Mouse (Mus musculus) megakaryocyte progenitor cell, adult 5-6 weeks (primary cell): ENCODE data around the gene Ano6. TPM values are rescaled to one million over a fixed set of nuclear protein-coding genes. Genes with fewer than 3 reads are reported as not detected.
A peak's percentile ranks its signal among the peaks of the same experiment; 100 is the strongest.

Experiments used
- ATAC-seq: replicated peaks from 2 replicates; pipeline ENCODE4 v1.8.0; 2016; ENCODE audit warnings: mild to moderate bottlenecking, moderate TSS enrichment, inconsistent platforms; ENCODE audit not compliant: poor library complexity
- total RNA-seq, 2 experiments: library from RNA; stranded (forward) in 1 of 2; stranded (reverse) in 1 of 2; fragments of 157-497, 149-512 nt in 1 of 2; fragments of 200-1000 nt in 1 of 2; gene quantifications; 2 replicates each; pipeline versions ENCODE4 v1.2.3 to v1.2.4; 2015 to 2017

Ano6 gene
- total RNA-seq, 2 experiments from 2014 or later = 22.7 to 23.0 TPM

- 0 out of 2 replicates have a peak, but pooled peaks have one; percentile 17 for ATAC-seq
Observed at GRCm38 (mm10) chr15:95920047-95920446, 129.4 kb downstream of the Ano6 start.

DNA sequence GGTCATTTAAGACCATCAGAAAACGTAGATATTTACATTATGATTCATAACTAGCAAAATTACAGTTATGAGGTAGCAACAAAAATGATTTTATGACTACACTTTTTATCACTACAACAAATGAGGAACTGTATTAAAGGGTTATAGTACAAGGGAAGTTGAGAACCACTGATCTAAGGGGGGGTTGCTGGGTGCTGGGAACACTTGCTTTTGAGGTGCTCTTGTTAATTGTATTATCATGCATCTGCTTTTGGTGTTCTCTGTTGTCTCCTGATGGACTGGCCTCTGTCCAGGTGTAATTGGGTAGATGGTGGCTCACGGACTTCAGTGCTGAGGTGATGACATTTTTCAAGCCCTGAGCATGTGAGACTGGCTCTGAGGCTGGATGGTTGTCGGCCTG lies 130.4 kb downstream of the Ano6 start:
- ATAC-seq = no peak

DNA sequence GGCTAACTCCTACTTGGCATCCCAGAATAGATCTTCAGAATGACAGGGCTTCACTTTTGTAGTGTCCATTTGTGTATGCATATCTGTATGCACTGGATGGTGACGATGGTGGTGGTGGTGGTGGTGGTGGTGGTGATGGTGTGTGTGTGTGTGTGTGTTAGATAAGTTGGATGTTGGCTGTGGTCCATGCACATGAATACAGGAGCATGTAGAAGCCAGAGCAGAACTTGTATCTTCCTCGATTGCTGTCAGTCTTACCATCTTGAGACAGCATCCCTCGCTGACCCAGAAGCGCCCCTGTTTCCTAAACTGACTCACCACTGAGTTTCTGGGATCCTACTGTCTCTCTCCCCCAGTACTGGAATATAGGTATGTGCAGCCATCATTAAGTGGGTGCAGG lies 131.0 kb downstream of the Ano6 start:
- ATAC-seq = peak; percentile 59

GRCm38 (mm10) chr15:95922558-95922957 lies 131.9 kb downstream of the Ano6 start:
- ATAC-seq = no peak

DNA sequence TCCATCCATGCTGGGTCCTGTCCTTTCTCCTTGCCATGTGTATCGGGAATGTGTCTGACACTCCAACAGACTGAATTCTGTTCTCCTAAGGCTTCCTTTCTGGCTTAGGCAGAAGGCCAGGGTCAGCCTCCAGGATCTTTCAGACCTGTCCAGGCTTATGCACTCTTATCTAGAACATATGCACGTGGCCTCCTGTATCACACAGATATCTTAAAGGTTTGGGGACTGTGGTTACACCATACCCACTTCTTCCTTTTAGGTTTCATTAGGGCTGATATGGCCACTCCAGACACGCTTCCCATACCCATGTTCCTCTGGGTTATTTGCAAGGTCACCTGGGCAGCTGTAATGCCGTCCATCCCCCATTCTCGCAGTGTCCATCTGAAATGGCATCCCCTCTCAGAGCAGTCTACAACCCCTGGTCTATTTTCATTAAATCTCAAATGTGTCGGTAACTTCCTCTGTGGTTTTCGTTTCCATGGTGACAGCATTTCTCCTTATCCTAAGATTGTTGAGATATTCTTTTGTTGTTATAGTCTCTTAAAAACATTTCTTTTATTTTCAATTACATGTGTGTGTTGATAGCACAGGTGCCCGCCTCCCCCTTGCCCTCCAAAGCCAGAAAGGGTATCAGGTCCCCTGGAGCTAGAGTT lies 134.8 kb downstream of the Ano6 start:
- peak; percentile 51 for ATAC-seq

- no peak for ATAC-seq
Observed at GRCm38 (mm10) chr15:95929087-95929486, 138.4 kb downstream of the Ano6 start.

- ATAC-seq = no peak
Observed at GRCm38 (mm10) chr15:95931013-95931775, 140.6 kb downstream of the Ano6 start.

DNA sequence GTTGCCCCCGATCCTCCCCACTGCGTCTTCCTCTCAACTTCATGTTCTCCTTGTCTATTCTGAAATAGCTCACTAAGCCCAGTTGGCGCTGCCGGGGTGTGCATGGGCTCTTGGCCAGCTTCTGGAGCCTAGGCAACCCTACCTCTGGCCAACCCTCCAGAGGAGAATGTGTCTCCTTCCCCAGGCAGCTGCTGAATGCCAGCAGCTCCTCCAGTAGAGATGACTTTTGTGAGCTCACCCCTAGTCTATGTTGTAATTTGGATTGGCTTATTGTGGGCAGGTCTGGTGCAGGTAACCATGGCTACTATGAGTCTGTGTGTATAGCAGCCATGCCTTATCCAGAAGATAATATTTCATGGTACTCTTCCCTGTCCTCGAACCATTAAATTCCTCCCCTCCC lies 141.7 kb downstream of the Ano6 start:
- ATAC-seq = no peak

DNA sequence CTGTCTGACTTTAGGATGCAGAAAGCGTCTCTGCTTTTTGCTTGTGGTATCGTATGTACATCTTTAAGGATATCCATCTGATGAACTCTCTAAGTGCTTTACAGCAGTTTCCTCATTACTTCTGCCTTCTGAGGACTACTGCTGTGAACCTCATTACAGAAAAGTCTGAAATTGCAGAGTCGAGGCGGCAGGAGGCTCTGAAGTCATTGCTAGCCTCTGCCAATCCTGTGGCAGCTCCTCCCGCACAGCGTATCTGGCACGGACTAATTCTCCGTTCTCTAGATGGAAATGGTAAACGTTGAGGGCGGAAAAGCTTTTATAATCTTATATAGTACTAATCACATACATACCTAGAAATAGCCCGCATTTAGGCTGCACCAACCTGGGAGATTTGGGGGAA lies 144.5 kb downstream of the Ano6 start:
- ATAC-seq = no peak

DNA sequence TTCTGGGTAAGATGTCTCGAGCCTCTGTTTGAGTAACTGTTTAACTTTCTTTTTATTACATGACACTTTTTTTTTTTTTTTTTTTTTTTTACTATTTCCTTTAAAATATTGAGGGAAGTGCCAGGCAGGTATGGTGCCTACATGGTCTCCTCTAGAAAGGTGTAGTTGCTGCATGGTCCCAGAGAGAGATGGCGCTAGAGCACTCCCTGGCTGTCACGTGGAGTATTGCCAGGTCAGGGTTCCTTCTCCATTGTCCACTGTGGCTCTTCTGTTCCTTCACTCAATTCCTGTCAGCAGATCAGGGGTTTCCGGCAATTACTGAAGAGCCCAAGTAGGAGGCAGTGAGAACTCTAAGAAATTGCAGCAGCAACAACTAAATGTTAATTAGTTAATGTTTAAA lies 152.8 kb downstream of the Ano6 start:
- ATAC-seq = peak; percentile 87

GRCm38 (mm10) chr15:95944299-95944698 lies 153.7 kb downstream of the Ano6 start:
- ATAC-seq = no peak

- peak; percentile 43; the same call in 1 of the 2 replicates for ATAC-seq
Observed at GRCm38 (mm10) chr15:95945951-95946708, 155.5 kb downstream of the Ano6 start.

DNA sequence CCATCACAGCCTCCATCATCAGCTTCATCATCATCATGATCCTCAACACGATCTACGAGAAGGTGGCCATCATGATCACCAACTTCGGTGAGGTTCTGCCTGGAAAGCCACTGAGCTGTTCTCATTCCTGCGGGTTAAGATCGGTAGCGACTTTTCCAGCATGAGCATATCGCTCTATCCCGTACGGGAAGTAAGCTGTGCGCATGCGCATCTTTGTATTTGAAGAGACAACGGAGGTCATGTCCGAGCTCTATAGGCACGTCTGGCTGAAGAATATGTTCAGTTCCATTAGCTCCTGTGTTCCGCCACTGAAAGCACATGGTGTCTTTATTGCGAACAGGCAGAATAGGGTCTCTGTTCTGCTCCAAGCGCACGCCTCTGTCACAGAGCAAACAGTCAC lies 157.8 kb downstream of the Ano6 start:
- no peak for ATAC-seq

- ATAC-seq = no peak
Observed at GRCm38 (mm10) chr15:95949336-95949735, 158.7 kb downstream of the Ano6 start.

DNA sequence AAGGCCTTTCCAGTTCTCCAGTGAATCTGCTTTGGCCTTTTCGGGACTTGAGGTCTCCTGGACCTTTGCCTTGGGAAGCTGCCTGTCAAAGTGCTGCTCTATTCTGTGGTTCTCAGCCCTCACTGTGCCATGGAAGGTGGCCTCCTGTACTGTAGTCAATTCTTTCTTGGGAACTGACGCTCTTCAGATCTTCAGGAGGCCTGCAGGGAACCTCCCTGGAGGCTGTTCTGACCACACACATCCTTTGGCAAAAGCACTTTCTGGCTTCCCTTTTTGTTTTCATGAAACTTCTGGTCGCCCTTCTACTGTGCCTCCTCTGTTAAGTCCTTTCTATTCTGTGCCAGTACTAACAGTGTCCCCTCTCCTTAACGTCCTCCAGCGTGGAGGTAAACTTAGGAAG lies 160.9 kb downstream of the Ano6 start:
- peak; percentile 38 for ATAC-seq

DNA sequence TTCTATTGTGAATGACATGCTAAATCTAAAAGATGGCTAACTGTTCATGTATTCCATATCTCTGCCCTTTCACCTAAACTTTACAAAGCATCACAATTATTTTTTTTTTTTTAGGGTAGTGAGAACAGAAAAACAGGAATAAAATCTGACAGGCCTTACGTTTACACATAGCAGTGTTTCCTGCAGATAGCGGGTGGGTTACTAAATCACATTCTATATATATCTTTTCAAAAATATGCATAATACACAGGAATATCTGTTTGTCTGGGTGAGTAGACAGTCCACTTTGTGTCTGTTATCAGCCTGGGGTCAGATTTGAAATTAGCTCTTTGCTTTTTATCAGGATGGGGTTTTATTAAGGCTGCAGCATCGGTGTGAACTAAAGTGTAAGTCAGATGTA lies 166.0 kb downstream of the Ano6 start:
- peak; percentile 60 for ATAC-seq

GRCm38 (mm10) chr15:95962411-95963123 lies 171.9 kb downstream of the Ano6 start:
- peak; percentile 59 for ATAC-seq

- ATAC-seq = peak; percentile 92
Observed at GRCm38 (mm10) chr15:95963124-95963482, 172.5 kb downstream of the Ano6 start.

GRCm38 (mm10) chr15:95963533-95964250 lies 173.0 kb downstream of the Ano6 start:
- ATAC-seq = no peak

GRCm38 (mm10) chr15:95964251-95964561 lies 173.6 kb downstream of the Ano6 start:
- ATAC-seq = no peak

- ATAC-seq = no peak
Observed at GRCm38 (mm10) chr15:95966979-95967378, 176.3 kb downstream of the Ano6 start.
